ENCODE assay signal across 8 mouse cellular contexts in genomic region chr5:65763916-65764785, GRCm38 (mm10). TPM values are rescaled to one million over a fixed set of nuclear protein-coding genes. Genes with fewer than 3 reads are reported as not detected.
DNase-seq lines count a peak whose midpoint lies in the region; ATAC-seq lines count a peak whose summit lies in the region.

No protein-coding gene starts in this region.

- no peaks in the 10 kb centered on the region for H3K9me3 ChIP-seq in megakaryocyte, embryonic 14.5 days

- peaks cover 21% of the 10 kb centered on the region for H3K4me1 ChIP-seq in megakaryocyte, embryonic 14.5 days

- DNase-seq in cerebellum, postnatal 4 days (ENCODE audit: low spot score in 2 of 2): peak; percentile 55 to 78
- peak; percentile 65 to 78 for DNase-seq in gastrocnemius, adult 8-10 months (ENCODE audit: low spot score in 2 of 2)
- DNase-seq in induced T-regulatory cell, adult 2 months (ENCODE audit: low read depth): peak; percentile 86
- peak; percentile 27 to 49 for DNase-seq in left cerebral cortex, adult 9 months (ENCODE audit: low spot score in 2 of 2)
- DNase-seq in right cerebral cortex, adult 2 months (ENCODE audit: low spot score in 2 of 2): peak; percentile 53 to 68
- DNase-seq in urinary bladder, postnatal 14 days (ENCODE audit: low spot score): peak; percentile 87

- peak overlapping the region; percentile 97 for H3K4me3 ChIP-seq in megakaryocyte, embryonic 14.5 days (replicated peaks)

- peak; percentile 30 for ATAC-seq in activated CD4-positive, CD25-positive, alpha-beta regulatory T cell, adult 4 months

- peaks cover 7% of the 10 kb centered on the region for H3K36me3 ChIP-seq in megakaryocyte, embryonic 14.5 days (replicated peaks; ENCODE audit: low read length)

- H3K27me3 ChIP-seq in megakaryocyte, embryonic 14.5 days (replicated peaks): no peaks in the 10 kb centered on the region

RNA-seq across cellular contexts. Expression of gene N4bp2, which starts 0.8 kb away (rescaled TPM):
- polyA plus RNA-seq in activated CD4-positive, CD25-positive, alpha-beta regulatory T cell, adult 4 months (2017; shearing (Covaris generic)): 10 to 100 TPM in 1 of 2 experiments, 1 to 10 TPM in 1; 7.8 to 15.6 TPM
- 1 to 10 TPM; 2.6 to 4.5 (median 3.8) TPM for total RNA-seq in gastrocnemius, adult 8-10 months (2022)
- polyA plus RNA-seq in megakaryocyte, embryonic 14.5 days (2012; ENCODE audit: insufficient read depth, low replicate concordance): 3.4 and 4.3 TPM in 2 replicates

Comparison
In these comparisons a context has a peak if more than half of its experiments do, and no peak if none do; other contexts are left out.
1. Peak in every context shown above with its lines: DNase-seq, ATAC-seq and H3K4me3 ChIP-seq.